Mouse (Mus musculus): ENCODE results near the gene Bicdl1. TPM values are rescaled to one million over a fixed set of nuclear protein-coding genes. Genes with fewer than 3 reads are reported as not detected.

Gene Bicdl1
- polyA plus RNA-seq, 1 experiment from 2014 or later = 12.4 TPM

DNA sequence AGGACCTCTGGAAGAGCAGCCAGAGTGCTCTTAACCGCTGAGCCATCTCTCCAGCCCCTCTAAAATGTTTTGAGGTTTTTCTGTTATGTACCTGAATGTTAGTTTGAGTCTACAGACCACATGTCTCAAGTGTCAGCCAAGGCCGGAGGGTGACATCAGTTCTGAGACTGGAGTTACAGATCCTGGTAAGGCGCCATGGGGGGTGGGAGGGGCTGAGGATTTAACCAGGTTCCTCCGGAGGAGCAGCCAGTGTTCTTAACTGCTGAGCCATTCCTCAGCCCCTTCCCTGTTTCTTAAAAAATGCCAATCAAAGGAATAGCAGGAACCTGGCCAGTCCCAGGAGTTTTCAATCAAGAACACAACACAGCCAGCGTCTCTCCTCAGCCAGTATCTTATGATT, 101.1 kb downstream of the Bicdl1 start:
- Histone ChIP-seq H3K4me1 (ENCODE audit: control insufficient read depth, insufficient read depth, low read length) (peaks cover 18% of the 10 kb centered on the region), H3K9ac (ENCODE audit: low read length) (no peak overlapping the region), H3K36me3 (ENCODE audit: control insufficient read depth, insufficient read depth, low read length) (no peaks in the 10 kb centered on the region), H3K4me2 (no peak overlapping the region), H3K27ac (ENCODE audit: low read depth, low read length) (no peak overlapping the region), H3K4me3 (ENCODE audit: low read depth, low read length) (no peak overlapping the region), H3K27me3 (ENCODE audit: control insufficient read depth, insufficient read depth, low read length) (no peaks in the 10 kb centered on the region), H3K9me3 (ENCODE audit: control insufficient read depth, low read length) (no peaks in the 10 kb centered on the region)
- 40% methylated on average over 5 of the region's 5 CpGs for WGBS
- ATAC-seq (ENCODE audit: low FRiP score) = no peak
- DNase-seq (ENCODE audit: low spot score, missing footprints) = no peak

DNA sequence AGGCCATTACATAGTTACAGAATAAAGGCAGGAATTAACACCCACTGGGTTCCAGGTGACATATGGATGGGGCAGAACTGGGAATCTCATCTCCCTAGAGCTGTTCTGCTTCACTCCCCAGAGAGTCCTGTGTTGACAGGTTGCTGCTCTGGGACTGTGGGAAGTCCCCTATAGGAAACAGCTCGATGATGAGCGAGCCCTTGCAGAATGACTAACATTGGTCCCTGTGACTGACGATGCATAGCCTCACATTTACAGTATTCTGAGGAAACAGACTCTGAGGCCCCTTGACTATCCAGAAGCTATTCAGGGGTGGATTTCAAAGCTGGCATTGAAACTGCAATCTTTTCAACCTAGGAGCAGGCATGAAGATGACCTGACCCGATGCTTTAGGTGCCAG, 101.7 kb downstream of the Bicdl1 start:
- Histone ChIP-seq H3K4me1 (ENCODE audit: control insufficient read depth, insufficient read depth, low read length) (peaks cover 18% of the 10 kb centered on the region), H3K4me3 (ENCODE audit: low read depth, low read length) (no peak overlapping the region), H3K9ac (ENCODE audit: low read length) (no peak overlapping the region), H3K4me2 (no peak overlapping the region), H3K9me3 (ENCODE audit: control insufficient read depth, low read length) (no peaks in the 10 kb centered on the region), H3K27me3 (ENCODE audit: control insufficient read depth, insufficient read depth, low read length) (no peaks in the 10 kb centered on the region), H3K36me3 (ENCODE audit: control insufficient read depth, insufficient read depth, low read length) (no peaks in the 10 kb centered on the region), H3K27ac (ENCODE audit: low read depth, low read length) (no peak overlapping the region)
- DNase-seq (ENCODE audit: low spot score, missing footprints) = no peak
- no peak for ATAC-seq (ENCODE audit: low FRiP score)
- 96% methylated on average over 4 of the region's 4 CpGs for WGBS

DNA sequence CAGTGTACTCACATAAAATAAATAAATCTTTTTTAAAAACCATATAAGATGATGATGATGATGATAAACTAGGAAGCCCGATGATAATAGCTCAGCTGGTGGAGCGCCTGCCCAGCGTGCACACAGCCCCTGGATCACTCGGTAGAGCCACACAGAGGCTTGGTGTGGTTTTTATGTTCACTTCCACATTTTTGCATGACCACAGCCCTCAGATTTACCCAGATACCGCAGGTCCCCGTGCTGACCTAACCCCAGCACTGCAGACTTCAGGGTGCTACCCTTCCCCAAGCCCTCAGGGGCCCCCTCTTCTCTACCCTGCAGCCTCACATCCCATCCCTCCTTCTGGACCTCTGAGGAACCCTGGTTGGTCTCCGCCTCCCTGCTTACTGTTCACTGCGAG, 103.3 kb downstream of the Bicdl1 start:
- no peaks in the 10 kb centered on the region for H3K36me3 ChIP-seq (ENCODE audit: control insufficient read depth, insufficient read depth, low read length)
- no peaks in the 10 kb centered on the region for H3K27me3 ChIP-seq (ENCODE audit: control insufficient read depth, insufficient read depth, low read length)
- H3K4me1 ChIP-seq (ENCODE audit: control insufficient read depth, insufficient read depth, low read length) = peaks cover 15% of the 10 kb centered on the region
- ATAC-seq (ENCODE audit: low FRiP score) (no peak), DNase-seq (ENCODE audit: low spot score, missing footprints) (no peak)
- H3K4me2 ChIP-seq = no peak overlapping the region
- no peak overlapping the region for H3K9ac ChIP-seq (ENCODE audit: low read length)
- 74% methylated on average over 8 of the region's 8 CpGs for WGBS
- H3K4me3 ChIP-seq (ENCODE audit: low read depth, low read length) = no peak overlapping the region
- H3K27ac ChIP-seq (ENCODE audit: low read depth, low read length) = no peak overlapping the region
- no peaks in the 10 kb centered on the region for H3K9me3 ChIP-seq (ENCODE audit: control insufficient read depth, low read length)

DNA sequence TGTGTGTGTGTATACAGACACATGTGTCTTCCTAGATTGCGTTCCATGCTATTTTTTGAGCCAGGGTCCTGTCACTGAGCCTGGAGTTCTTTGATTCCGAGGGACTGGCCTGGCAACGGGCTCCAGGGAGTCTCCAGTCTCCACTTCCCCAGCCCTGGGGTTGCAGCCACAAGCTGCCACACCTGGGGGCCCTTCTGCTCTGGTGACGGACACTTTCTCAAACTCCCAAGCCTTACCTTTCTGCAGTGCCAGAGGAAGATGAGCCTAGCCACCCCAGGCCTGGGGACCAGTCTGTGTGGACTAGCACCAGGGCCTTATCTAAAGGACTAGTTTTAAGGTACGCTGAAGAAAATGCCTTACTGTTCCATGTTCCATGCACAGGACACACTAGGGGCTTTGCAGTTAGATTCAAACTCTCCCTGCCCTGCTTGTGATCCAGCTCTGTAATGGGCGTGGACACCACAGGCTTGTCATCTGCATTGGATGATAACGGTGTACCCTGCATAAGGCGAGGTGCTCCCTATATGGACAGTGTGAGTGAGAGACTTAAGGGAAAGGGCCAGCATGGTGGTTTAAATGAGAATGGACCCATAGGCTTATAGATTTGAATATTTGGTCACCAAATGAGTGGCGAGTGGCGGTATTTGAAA, 105.1 kb downstream of the Bicdl1 start:
- no peaks in the 10 kb centered on the region for H3K9me3 ChIP-seq (ENCODE audit: control insufficient read depth, low read length)
- no peak overlapping the region for H3K4me3 ChIP-seq (ENCODE audit: low read depth, low read length)
- no peaks in the 10 kb centered on the region for H3K36me3 ChIP-seq (ENCODE audit: control insufficient read depth, insufficient read depth, low read length)
- ATAC-seq (ENCODE audit: low FRiP score) (no peak), DNase-seq (ENCODE audit: low spot score, missing footprints) (no peak)
- no peak overlapping the region for H3K27ac ChIP-seq (ENCODE audit: low read depth, low read length)
- H3K4me1 ChIP-seq (ENCODE audit: control insufficient read depth, insufficient read depth, low read length) = peaks cover 8% of the 10 kb centered on the region
- no peak overlapping the region for H3K4me2 ChIP-seq
- no peak overlapping the region for H3K9ac ChIP-seq (ENCODE audit: low read length)
- no peaks in the 10 kb centered on the region for H3K27me3 ChIP-seq (ENCODE audit: control insufficient read depth, insufficient read depth, low read length)
- WGBS = 93% methylated on average over 10 of the region's 10 CpGs

DNA sequence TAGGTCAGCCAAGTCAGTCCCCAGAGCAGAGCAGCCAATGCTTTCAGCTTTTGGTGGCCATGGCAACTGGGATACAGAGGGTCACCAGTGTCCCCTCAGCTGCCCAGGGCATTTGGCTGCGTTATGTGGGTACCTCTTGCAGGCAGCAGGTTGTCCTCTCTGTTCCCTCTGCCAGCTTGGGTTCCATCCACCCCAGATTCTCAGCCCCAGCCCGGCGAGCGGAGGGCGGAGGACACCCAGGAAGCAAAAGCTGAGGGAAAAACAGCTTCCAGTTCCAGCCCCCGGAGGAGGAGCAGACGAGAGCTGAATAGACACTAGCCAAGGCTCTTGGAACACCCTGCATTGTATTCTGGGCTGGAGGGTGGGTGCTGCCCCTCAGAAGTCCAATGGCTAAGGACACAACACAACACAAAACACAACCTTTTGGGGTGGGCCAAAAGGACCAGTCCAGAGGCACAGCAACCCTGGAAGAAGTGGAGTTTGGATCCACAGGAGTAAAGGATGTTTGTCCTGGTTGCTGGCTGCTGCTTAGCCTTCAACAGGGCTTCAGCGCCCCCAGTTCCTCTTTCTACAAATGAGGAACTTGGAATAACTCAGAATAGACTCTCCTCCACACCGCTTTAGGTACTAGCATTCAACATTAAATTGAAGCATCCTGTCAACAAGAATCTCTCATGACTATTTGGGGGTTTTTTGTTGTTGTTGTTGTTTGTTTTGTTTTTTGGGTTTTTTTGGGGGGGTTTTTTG, 107.6 kb downstream of the Bicdl1 start:
- Histone ChIP-seq H3K4me1 (ENCODE audit: control insufficient read depth, insufficient read depth, low read length) (no peaks in the 10 kb centered on the region; the same call in 1 of the 2 replicates), H3K9me3 (ENCODE audit: control insufficient read depth, low read length) (no peaks in the 10 kb centered on the region), H3K27me3 (ENCODE audit: control insufficient read depth, insufficient read depth, low read length) (no peaks in the 10 kb centered on the region), H3K4me2 (no peak overlapping the region), H3K27ac (ENCODE audit: low read depth, low read length) (no peak overlapping the region), H3K9ac (ENCODE audit: low read length) (no peak overlapping the region), H3K36me3 (ENCODE audit: control insufficient read depth, insufficient read depth, low read length) (peaks cover 9% of the 10 kb centered on the region), H3K4me3 (ENCODE audit: low read depth, low read length) (no peak overlapping the region)
- ATAC-seq (ENCODE audit: low FRiP score) (no peak), DNase-seq (ENCODE audit: low spot score, missing footprints) (peak; percentile 59)
- 78% methylated on average over 9 of the region's 9 CpGs for WGBS

DNA sequence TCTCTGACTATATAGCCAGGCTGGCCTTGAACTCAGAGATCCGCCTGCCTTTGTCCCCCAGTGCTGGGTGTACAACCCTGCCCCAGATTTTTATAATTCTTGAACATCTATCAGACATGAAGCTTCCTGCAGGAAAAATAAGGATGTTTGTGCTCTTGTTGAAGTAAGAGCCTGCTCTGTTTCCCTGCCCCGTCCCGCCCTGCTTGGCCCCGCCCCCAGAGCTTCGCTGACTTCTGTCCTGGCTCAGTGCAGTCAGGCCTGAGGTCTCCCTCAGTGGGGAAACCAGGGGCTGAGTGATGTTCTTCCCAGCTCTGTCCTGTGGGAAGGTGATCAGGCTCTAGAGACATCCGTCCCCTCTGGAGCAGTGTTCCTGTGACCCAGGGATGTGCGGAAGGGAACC, 108.7 kb downstream of the Bicdl1 start:
- DNase-seq (ENCODE audit: low spot score, missing footprints) (peak; percentile 69), ATAC-seq (ENCODE audit: low FRiP score) (no peak)
- no peaks in the 10 kb centered on the region for H3K9me3 ChIP-seq (ENCODE audit: control insufficient read depth, low read length)
- peaks cover 10% of the 10 kb centered on the region for H3K36me3 ChIP-seq (ENCODE audit: control insufficient read depth, insufficient read depth, low read length)
- no peak overlapping the region for H3K4me3 ChIP-seq (ENCODE audit: low read depth, low read length)
- H3K27me3 ChIP-seq (ENCODE audit: control insufficient read depth, insufficient read depth, low read length) = no peaks in the 10 kb centered on the region
- no peaks in the 10 kb centered on the region; the same call in 1 of the 2 replicates for H3K4me1 ChIP-seq (ENCODE audit: control insufficient read depth, insufficient read depth, low read length)
- 84% methylated on average over 7 of the region's 7 CpGs for WGBS
- no peak overlapping the region for H3K9ac ChIP-seq (ENCODE audit: low read length)
- no peak overlapping the region for H3K27ac ChIP-seq (ENCODE audit: low read depth, low read length)
- no peak overlapping the region for H3K4me2 ChIP-seq

DNA sequence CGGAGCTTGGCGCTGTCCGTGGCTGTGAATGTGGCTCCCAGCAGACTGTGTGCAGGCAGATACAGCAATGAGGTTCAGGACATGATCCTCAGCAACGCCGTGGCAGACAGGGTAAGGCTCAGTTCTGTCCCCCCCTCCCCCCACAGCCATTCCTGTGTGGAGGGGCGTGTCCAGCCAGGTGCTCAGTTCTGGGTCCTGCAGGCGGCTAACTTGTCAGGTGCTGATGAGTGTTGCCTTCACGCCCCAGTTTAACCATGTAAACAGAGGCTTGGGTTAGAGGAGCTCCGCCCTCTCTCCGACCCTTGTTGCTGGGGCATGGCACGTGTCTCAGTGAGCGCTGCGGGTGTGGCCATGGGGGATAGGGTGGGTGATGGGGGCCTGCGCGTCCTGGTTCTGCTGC, 111.7 kb downstream of the Bicdl1 start:
- H3K4me2 ChIP-seq = no peak overlapping the region
- WGBS = 95% methylated on average over 15 of the region's 15 CpGs
- DNase-seq (ENCODE audit: low spot score, missing footprints) (peak; percentile 19), ATAC-seq (ENCODE audit: low FRiP score) (no peak)
- no peaks in the 10 kb centered on the region for H3K9me3 ChIP-seq (ENCODE audit: control insufficient read depth, low read length)
- H3K4me3 ChIP-seq (ENCODE audit: low read depth, low read length) = no peak overlapping the region
- H3K27me3 ChIP-seq (ENCODE audit: control insufficient read depth, insufficient read depth, low read length) = no peaks in the 10 kb centered on the region
- no peak overlapping the region for H3K9ac ChIP-seq (ENCODE audit: low read length)
- no peaks in the 10 kb centered on the region; the same call in 1 of the 2 replicates for H3K4me1 ChIP-seq (ENCODE audit: control insufficient read depth, insufficient read depth, low read length)
- peaks cover 18% of the 10 kb centered on the region for H3K36me3 ChIP-seq (ENCODE audit: control insufficient read depth, insufficient read depth, low read length)
- no peak overlapping the region for H3K27ac ChIP-seq (ENCODE audit: low read depth, low read length)

DNA sequence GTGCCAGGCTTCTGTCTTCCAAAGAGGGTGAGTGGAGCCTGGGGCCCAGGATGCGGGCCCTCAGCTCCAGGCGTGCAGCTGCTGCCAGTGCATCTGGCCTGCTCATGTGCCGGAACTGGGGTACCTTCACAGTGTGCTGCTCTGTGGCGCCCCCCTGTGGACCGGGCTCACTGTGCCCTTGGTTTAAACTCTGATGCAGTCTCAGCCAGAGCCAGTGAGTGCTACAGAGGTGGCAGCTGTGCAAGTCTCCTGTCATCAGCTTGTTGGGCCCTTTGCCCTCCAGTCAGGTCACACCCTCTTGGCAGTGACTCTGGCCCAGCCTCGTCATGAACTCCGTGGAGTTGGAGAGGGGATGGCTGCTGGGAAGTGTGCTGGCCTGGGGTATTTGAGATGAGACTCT, 116.5 kb downstream of the Bicdl1 start:
- peaks cover 43% of the 10 kb centered on the region for H3K36me3 ChIP-seq (ENCODE audit: control insufficient read depth, insufficient read depth, low read length)
- no peak overlapping the region for H3K4me2 ChIP-seq
- H3K27ac ChIP-seq (ENCODE audit: low read depth, low read length) = no peak overlapping the region
- WGBS = 83% methylated on average over 7 of the region's 7 CpGs
- ATAC-seq (ENCODE audit: low FRiP score) = no peak
- peak; percentile 95 for DNase-seq (ENCODE audit: low spot score, missing footprints)
- H3K27me3 ChIP-seq (ENCODE audit: control insufficient read depth, insufficient read depth, low read length) = no peaks in the 10 kb centered on the region
- no peaks in the 10 kb centered on the region for H3K4me1 ChIP-seq (ENCODE audit: control insufficient read depth, insufficient read depth, low read length)
- no peak overlapping the region for H3K9ac ChIP-seq (ENCODE audit: low read length)
- no peaks in the 10 kb centered on the region for H3K9me3 ChIP-seq (ENCODE audit: control insufficient read depth, low read length)
- H3K4me3 ChIP-seq (ENCODE audit: low read depth, low read length) = no peak overlapping the region

DNA sequence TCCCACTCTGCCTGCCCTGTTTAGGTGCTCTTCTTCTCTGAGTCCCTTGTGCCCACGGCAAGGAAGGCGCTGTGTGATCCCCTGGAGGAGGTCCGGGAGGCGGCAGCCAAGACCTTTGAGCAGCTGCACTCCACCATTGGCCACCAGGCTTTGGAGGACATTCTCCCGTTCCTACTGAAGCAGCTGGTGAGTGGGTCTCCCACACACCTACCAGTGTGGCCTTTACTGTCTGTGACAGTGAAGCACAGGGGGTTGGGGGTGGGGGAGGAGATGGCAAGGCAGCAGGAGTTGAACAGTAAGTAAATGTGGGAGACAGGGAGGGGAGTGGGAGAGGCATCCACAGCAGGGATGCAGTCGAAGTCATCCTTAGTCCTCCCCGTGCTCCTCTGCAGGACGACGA, 118.1 kb downstream of the Bicdl1 start:
- no peak for ATAC-seq (ENCODE audit: low FRiP score)

More for the DNA sequence above, 118.1 kb downstream of the Bicdl1 start:
- peaks cover 47% of the 10 kb centered on the region for H3K36me3 ChIP-seq (ENCODE audit: control insufficient read depth, insufficient read depth, low read length)
- no peaks in the 10 kb centered on the region for H3K27me3 ChIP-seq (ENCODE audit: control insufficient read depth, insufficient read depth, low read length)
- no peaks in the 10 kb centered on the region for H3K9me3 ChIP-seq (ENCODE audit: control insufficient read depth, low read length)
- H3K4me1 ChIP-seq (ENCODE audit: control insufficient read depth, insufficient read depth, low read length) = no peaks in the 10 kb centered on the region
- no peak overlapping the region for H3K4me2 ChIP-seq
- WGBS = 92% methylated on average over 9 of the region's 9 CpGs
- H3K4me3 ChIP-seq (ENCODE audit: low read depth, low read length) = no peak overlapping the region
- no peak overlapping the region for H3K9ac ChIP-seq (ENCODE audit: low read length)
- no peak overlapping the region for H3K27ac ChIP-seq (ENCODE audit: low read depth, low read length)
- no peak for DNase-seq (ENCODE audit: low spot score, missing footprints)

Measured in midbrain, embryonic 11.5 days (tissue).